Mouse (Mus musculus) c-Kit-positive CD71-negative TER-119-negative erythroid progenitor cells, embryonic 14.5 days (primary cell): ENCODE measurements at regions not wholly inside any gene's neighbourhood (a gene's known extent, or its start where the extent isn't known, plus 50 kb on each side); places are given as distances from the start of the nearest gene placed in this dataset.

Experiments
- DNase-seq: peaks from one replicate; pipeline ENCODE4 v3.0.0-alpha.2; 2013; ENCODE audit warnings: low read depth

DNA sequence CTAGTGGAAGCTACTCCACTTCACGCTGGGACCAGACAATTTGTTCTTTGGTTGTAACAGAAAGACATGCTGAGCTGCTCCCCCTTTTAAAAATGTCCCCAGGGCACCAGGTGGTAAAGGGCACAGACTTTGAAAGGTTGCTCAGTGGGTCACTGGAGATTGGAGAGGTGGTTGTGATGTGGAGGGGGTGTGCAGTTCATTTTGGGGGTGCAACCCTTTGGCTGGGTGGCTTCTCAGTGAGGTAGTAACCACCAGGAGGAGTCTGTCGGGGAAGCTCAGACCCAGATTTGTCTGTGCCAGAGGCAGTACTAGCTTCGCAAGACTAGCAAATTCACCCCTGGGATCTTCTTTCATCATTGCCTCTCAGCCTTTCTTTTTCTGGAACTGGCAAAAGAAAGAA, 189.0 kb upstream of the Krr1 start:
- no peak for DNase-seq

DNA sequence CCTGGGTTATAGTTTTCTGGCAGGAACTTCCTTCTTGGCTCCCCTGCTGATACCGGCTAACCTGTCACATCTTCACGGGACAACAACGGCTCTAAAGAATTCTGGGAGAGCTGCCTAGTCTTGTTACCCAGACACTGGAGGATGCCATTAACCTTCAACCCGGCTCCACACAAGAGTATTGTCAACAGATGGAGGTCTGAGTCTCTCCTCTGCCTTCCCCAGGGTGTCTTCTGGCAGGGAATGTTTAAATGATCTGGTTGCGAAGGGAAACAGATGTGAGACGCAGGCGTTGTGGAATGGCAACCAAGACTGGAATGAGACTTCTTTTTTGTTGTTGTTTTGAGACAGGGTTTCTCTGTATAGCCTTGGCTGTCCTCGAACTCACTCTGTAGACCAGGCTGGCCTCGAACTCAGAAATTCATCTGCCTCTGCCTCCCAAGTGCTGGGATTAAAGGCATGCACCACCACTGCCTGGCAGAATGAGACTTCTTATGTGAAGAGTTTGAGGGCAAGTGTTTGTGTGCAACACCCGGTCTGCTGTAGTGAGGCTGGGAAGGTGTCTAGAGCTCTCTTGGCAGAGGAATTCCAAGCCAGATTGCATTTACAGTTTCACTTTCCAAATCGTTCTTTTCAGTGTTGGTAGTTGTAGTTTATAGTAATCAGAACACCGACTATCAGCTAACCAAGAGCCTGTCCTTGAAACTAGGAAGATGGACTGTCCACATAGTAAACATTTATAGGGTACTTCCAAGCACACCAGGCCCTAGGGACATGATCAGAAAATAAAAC, 188.2 kb upstream of the Krr1 start:
- DNase-seq: no peak

DNA sequence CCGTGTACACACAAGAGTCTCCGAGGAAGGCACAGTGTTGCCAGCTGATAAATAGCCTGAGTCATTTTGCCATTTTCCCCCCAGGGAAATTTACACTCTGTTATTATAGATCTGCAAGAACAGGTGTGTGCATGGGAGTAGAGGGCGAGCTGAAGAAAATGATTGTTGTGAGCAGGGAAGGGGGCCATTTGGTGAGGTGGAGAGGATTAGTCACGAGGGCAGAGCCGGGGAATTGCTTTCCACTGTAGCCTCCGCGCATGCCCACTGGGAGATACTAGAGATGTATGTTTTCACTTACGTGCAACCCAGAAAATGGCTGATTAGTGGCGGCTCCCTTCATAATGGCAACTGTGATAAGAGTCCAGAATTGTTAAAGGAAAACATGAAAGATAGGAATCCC, 185.3 kb upstream of the Krr1 start:
- DNase-seq: no peak

DNA sequence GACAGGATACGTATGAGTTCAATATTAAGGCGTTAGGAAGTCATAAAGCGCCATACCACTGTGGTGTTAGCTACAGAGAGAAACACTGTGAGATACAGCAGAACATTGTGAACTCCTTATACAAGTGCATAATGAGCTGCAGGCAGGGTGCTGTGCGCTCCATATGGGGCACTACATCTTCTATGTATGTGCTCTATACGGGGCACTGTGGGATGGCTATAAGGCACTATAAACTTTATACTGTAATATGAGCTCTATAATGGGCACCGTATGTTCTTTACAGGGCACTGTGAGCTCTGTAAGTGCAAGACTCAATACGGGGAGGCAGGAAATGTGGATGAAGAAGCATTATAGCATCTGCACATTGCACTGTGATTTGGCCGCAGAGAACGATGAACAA, 183.2 kb upstream of the Krr1 start:
- no peak for DNase-seq

DNA sequence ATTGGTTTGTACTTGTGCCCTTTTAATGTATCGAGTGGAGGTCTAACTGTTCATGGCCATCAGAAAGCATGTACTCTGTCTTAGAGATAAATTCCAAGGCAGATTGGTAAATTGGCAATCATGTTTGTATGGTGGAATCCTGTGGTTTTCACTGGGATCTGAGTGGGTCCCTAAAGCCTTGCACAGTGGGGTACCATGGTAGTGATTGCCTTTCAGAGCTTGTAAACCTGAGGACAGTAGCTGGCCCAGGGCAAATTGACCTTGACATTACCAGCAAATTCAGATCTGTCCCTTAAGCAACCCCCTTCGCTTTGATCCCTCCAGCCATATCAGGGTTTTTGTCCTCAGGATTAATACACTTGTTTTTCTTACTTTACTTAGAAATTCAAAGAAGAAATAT, 181.6 kb upstream of the Krr1 start:
- DNase-seq: no peak

DNA sequence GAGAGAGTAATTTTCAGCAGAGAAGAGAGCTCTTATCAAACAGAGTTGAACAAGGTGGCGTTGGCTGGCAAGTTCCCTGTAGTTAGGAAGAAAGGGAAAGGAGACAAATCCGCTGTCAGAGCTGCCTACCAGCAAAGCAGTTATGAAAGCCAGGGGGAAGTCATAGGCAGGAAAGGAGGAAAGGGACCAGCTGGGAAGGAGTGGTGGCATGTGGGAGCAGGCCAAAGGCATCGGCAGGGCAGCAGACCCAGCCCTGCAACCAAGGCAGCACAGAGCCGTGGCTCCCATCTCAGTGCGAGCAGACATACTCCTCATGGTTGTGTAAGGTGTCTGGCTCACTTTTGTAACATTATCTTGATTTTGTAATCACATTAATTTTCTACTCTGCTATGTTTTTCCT, 177.4 kb upstream of the Krr1 start:
- DNase-seq: no peak

DNA sequence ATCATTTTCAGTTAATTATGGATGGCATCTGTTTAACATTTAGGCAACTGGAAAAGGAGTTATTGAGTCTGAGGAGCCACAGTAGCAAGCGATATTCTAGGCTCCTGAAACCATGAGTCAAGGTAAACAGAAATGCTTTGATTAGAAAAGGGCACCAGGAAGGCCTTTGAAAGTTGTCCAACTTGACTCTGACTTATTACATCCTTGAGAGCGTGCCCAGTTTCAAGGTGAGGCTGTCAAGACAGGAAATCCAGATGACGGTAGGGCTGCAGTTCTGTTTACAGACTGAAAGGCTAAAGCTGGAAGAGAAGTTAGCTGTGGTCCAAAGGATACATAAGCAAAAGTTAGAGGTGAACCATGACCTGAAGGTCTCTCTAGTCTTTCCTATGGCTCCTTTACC, 176.7 kb upstream of the Krr1 start:
- DNase-seq: no peak

DNA sequence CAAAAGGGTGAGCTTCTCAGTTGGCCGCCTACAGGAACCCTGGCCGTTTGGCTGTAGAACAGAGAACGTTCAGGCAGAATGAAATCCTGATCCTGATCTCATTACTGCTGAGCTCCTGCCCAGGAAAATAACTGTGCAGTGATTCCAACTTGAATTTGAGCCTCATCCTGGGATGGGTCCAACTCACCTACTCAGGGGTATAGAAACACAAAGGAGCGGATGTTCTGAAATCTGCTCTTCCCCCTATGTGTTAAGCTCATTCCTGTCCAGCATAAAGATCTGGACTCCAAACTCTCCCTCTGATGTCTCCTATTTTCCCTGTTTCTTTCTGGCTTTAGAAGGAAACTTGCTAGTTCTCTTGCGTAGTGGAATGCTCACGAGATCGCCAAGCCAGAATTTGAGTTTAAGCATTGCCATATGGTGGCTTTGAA, 173.6 kb upstream of the Krr1 start:
- no peak for DNase-seq

DNA sequence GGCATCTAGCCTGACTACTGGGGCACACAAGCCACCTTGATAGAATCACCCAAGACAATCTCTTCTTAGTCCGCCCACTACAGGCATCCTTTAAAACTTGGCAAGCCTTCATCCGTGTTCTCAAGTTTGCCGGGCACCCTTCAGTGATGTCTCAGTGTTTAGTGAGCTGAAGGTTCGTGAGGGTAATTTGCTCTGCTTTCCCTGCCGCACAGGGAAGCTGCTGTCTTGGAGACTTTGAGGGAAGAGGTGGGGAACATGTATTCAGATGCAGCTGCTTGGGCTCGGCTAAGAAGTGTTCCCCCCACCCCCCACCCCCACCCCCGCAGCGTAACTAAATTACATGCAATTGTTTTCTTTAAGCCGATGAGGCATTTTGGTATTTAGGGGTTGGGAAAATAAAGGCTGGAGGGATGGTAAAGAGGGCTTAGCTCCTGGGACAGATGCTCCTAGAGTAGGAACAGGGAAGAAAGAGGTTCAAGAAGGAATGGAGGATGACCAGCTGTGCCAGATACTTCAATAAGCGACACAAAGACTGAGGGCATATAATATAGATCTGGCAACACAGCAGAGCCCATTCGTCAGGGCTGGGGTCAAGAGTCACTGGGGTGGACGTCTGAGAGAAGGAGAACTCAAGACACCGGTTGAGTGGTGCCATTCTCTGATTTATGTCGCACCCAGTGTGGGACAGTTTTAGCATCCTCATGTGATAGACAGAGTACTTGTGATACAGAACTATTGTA, 172.4 kb upstream of the Krr1 start:
- no peak for DNase-seq

DNA sequence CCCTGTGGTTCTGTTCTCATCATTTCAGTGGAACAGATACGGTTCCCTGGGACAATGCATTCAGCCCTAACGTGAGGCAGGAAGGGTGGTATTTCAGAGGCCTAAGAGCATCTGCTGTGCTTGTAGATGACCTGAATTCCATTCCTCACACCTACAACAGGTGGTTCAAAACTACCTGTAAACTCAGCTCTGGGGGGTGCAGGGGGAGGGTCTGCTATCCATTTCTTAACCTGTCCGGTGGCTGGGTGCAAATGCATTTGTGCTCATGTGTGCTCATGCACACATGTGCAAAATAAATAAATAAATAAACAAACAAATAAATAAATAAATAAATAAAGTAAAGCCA, 171.9 kb upstream of the Krr1 start:
- DNase-seq: no peak

DNA sequence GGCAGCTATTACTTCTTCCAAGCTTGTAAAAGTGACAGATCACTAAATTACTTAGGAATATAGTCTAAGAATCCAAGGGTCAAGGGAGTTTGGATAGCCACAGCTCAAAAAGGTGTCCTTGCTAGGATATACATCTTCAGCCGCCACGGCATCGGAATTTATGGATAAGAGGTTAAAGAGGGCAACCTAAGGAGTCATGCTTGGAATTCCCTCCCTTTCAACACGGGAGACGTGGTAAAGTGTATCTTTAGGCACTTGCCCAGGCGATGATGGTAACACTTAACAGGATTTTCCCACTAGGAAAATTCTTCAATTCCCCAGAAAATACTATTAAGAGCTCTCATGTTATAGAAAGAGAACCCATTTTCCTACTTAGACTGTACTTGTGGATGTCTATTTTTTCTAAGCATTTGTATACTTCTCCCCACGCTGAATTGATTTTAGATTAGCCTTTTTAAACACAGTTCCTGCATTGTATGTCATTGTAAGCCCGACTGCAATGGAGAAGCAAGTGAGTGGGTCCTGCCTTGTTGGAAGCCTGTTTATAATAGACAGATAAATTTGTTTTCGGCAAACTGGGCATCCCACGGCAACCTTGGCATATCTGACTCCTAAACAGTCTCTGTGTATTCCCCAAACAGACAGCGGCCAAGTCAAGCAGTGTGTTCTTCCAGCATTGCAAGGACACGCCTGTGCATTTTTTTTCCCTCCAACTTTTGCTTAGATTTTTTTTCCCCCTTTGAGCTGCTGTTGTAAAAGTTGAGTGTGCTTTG, 171.3 kb upstream of the Krr1 start:
- DNase-seq: no peak

DNA sequence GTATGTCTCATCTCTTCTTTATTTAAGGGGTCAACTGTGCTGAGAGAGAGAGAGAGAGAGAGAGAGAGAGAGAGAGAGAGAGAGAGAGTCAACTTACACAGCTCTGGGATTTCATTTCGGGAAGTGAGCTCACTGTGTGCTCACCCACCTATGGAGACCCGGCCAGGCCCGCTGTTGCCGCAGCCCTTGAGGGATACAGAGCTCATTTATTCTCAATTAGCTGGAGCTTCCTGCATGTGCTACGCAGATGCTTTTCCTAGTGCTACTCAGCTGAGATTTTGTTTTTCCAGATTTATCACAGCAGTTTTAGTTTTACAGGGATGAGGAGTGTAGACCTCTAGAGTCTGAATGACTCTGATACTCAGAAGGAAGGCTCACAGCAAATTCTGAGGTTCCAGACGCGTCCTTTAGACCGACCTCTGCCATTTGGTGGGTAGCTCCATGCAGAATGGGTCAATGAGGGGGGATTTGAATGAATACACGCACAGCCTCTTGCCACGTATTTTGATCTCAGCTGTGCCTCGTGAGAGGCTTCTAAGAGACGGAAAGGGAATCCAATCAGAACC, 170.6 kb upstream of the Krr1 start:
- no peak for DNase-seq

DNA sequence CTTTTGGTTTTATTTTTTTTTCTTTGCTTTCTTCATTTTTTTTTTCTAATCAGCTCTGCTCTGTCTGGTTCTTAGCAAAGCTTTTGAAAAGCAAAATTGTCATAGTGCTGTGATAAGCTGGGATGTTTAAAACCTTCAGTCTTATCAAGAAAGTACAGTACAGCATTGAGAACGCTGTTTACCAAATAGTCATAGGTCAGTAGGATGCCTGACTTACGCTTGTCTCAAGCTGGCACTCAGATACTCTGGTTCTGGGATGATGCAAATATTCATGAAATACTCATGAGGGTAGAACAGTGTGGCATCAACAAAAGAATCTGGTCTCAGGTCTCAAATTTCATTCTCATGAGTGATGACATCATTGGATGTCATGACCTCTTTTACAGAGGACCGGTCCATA, 166.1 kb upstream of the Krr1 start:
- no peak for DNase-seq

DNA sequence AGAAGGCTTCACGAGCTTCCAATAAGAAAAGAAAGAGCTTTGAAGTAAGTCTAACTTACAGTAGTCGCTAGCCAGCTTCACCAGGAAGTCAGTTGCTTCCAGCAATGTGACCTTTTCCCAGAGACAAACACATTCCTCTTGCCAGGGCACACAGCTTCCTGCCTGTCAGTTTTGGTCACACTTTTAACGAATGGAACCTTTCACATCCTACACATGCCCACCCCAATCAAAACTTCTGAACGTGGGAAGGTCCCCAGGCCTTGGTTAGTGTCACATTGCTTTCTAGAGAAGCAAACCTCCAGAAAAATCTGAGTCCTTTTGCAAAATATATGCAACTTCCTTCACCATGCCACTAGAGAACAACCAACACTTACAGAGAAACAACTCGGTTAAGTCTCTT, 165.5 kb upstream of the Krr1 start:
- no peak for DNase-seq

DNA sequence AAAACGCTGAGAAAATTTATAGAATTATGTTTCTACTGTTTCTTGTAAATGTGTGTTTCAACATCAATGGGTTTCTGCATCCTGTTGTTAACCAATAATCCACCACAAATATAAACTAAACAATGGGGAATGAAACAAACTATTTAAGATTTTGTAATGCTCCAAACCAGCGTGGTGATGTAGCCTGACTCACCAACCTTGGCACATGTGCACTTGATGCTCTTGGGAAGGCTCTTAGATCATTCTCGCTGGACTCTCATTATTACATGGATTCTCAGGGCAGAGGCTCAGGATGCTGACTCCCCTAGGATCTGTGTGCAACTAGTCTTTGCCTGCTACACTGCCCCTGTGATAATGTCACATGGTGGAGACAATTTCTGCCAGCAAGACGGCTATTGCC, 158.7 kb upstream of the Krr1 start:
- no peak for DNase-seq

DNA sequence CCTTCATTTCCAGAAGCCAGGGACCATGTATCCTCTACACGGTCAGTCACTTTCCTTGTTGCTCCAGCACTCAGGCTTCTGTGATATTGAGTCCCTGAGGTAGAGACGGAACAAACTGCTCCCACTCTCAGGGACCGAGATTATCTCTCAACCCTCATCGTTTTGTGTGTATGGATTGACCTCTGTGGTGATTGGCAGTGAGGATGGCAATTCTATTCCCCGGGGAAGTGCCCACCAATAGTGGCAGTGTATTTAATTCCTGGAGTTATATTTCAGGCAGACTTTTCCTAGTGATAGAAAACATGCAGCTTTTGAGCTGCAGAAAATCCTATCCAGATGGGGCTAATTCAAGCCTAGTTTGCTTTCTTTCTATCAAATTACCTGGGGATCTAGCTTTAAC, 157.8 kb upstream of the Krr1 start:
- no peak for DNase-seq

DNA sequence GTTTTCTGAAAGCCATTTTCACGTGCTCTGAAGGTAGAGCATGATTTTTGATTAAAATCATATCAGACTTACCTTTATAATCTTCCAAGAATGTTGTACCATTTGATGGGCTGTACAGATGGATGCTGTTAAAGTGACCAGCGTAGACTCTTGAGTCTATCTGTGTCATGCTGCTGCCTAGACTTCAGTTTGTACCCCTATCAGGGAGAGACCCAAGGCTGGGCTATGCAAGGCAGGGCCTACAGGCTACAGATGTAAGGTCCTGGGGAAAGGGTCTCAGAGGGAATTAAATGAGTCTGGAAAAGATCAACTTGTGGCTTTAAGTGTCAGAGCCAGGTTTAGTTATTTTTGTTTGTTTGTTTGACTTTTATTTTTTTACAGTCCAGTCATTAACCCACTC, 157.3 kb upstream of the Krr1 start:
- DNase-seq: no peak

DNA sequence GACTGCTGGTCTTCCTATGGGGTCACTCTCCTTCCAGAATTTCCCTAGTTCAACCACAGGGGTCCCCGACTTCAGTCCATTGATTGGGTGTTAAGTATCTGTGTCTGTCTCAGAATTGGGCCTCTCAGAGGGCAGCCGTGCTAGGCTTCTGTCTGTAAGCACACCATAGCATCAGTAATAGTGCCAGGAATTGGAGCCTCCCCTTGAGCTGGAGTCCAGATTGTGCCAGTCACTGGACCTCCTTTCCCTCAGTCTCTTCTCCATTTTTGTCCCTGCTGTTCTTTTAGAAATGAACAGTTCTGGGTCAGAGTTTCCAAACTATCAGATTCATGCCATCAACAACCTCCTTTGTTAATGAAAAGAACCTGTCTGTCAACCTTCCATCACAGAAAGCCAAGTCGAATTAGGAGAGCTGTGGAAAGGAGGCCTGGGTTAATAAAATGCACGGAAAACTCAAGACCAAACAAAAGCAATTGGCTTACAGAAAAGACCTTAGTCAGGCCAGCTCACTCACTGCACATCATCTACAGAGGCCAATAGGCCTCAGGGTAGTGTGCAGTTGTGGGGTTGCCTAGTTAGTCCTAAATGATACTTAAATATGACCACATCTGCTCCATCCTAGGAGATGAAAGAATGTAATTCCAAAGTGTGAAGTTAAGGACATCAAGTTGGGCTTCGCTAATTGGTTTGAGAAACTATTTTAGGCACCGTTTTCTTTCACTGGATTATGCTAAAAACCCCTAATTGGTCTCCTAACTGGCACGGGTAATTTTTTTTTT, 156.5 kb upstream of the Krr1 start:
- DNase-seq: no peak

DNA sequence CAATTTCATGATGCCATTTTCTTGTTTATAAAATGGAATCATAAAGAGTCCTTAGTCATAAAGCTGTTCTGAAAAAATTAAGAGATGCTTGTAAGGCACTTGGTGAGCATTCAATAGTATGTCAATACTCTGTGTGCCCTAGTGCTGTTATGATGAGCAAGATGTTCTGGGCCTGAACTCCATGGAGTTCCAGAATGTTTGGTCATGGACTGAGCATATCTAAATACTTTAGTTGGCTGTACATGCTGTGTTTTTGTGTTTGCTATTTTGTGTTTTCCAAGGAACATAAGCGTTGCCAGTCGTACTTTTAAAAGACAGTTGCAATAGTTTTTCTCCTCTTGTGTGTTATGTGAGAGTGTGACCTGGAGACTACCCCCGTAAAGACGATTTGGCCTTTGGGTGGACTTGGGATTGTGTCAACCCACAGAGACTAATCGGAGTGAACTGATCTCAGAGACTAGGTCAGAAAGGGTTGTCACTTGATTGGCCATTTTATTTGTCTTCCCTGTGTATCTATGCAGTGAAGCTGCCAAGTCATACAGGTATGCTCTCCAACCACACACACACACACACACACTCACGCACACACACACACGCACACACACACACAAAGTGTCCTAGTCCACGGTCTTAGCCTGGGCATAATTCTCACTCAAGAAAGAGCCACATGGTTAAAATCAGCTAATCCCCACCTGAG, 152.6 kb upstream of the Krr1 start:
- no peak for DNase-seq

DNA sequence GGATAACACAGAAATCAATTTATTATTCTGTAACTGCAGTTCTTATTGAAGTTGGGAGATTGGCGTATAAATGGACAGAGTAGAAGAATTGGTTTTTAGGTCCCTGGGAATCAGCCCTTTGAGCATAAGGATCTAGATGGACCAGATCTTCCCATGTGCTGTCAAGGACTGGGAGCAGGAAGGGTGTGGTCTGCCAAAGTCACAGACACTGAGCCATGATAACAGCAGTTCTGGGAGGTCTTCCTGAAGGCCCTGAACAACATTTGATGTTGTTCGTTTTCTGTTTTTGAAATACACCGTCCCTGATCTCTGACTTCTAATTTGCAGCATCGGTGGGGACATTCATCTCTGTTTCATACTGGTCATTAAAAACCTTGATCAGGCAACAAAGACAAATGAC, 147.6 kb upstream of the Krr1 start:
- DNase-seq: no peak

DNA sequence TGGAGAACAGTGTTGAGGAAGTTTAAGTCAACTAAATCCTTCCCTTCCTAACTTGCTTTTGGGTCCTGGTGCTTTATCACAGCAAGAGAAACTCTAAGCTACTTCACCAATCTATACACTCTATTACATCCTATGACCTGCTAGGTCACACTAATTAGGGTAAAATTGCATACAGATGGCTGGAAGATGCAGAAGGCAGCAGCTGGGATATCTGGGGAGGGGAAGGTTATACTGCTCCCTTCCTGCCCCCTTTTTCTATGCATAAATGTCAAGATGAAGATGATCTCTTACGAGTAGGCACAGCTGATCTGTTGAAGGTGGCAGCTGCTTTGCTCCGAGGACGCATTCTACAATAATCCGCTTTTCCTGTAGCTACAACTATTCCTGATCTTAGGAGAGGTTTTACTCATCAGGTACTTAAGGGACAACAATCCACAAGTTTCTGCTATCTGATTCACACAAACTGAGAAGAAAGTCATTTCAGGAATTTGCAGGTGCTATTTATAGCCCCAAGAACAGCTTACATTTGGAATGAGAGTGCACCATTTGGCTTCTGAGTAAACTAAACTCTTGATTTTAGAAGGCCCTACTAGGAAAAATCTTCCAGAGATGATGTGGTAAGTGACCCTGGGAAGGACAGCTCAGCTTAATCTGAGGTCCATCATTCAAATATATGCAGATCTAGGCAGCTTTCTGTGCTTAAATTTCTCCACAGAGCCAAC, 146.3 kb upstream of the Krr1 start:
- DNase-seq: no peak
